Mouse (Mus musculus) liver, embryonic 12.5 days (tissue): ENCODE data around the gene Pkn3. TPM values are rescaled to one million over a fixed set of nuclear protein-coding genes. Genes with fewer than 3 reads are reported as not detected.
"Not testable (repeated sequence)": the region's sequence is repeated elsewhere in the genome, so short reads cannot be mapped to it uniquely, and the experiment has no call there.

ENCODE experiments used
- ATAC-seq: fragments of 200-750 bp; cut with Nextera tagmentation; 2 replicates; pipeline ENCODE4 v1.8.0; 2017; ENCODE audit warnings: moderate number of reproducible peaks, mild to moderate bottlenecking, moderate library complexity
- H3K27ac ChIP-seq: fragments of 300-500 bp; sonication (generic); 2 replicates; pipeline ENCODE4 v1.5.1; 2016; ENCODE audit warnings: mild to moderate bottlenecking
- H3K27me3 ChIP-seq: fragments of 300-500 bp; sonication (generic); replicated peaks from 2 replicates; pipeline ENCODE4 v1.6.1; 2016; ENCODE audit warnings: mild to moderate bottlenecking, moderate library complexity
- H3K36me3 ChIP-seq: fragments of 300-500 bp; sonication (generic); 2 replicates; pipeline ENCODE4 v1.6.1; 2016; ENCODE audit warnings: mild to moderate bottlenecking, moderate library complexity
- H3K4me1 ChIP-seq: fragments of 300-500 bp; sonication (generic); 2 replicates; pipeline ENCODE4 v1.6.1; 2016
- H3K4me2 ChIP-seq: fragments of 300-500 bp; sonication (generic); 2 replicates; pipeline ENCODE4 v1.6.1; 2016; ENCODE audit warnings: mild to moderate bottlenecking, moderate library complexity
- H3K4me3 ChIP-seq: fragments of 300-500 bp; sonication (generic); 2 replicates; pipeline ENCODE4 v1.5.1; 2016; ENCODE audit warnings: mild to moderate bottlenecking, moderate library complexity
- H3K9ac ChIP-seq: fragments of 300-500 bp; sonication (generic); 2 replicates; pipeline ENCODE4 v1.6.1; 2016; ENCODE audit warnings: mild to moderate bottlenecking, moderate library complexity
- H3K9me3 ChIP-seq: fragments of 300-500 bp; sonication (generic); replicated peaks from 2 replicates; pipeline ENCODE4 v1.6.1; 2016; ENCODE audit warnings: mild to moderate bottlenecking, moderate library complexity
- WGBS: fragments of 180-500 bp; shearing (Covaris S2); methylation state at CpG from one replicate; pipeline ENCODE4 v1.1.7; 2016; ENCODE audit not compliant: insufficient replicate concordance; 5-methylcytosine and 5-hydroxymethylcytosine counted together
- polyA plus RNA-seq: library from polyadenylated mRNA; unstranded; fragments of >200 nt; fragmentation: Nextera tagmentation; extraction: Ambion mirVana; gene quantifications from 2 replicates; pipeline ENCODE4 v1.2.1, GENCODE M21; 2016

Pkn3 gene
- polyA plus RNA-seq, 1 experiment from 2014 or later = 5.1 TPM

- no peaks in the 10 kb centered on the region for H3K9me3 ChIP-seq
- peak overlapping the region; percentile 86 for H3K27ac ChIP-seq
- H3K9ac ChIP-seq = no peak overlapping the region; the same call in 1 of the 2 replicates
- no peak overlapping the region for H3K4me3 ChIP-seq
- H3K27me3 ChIP-seq = no peaks in the 10 kb centered on the region
- WGBS = 29% methylated on average over 3 of the region's 3 CpGs
- peaks cover 26% of the 10 kb centered on the region for H3K4me1 ChIP-seq
- H3K36me3 ChIP-seq = peaks cover 3% of the 10 kb centered on the region; the same call in 1 of the 2 replicates
- no peak for ATAC-seq
- peak overlapping the region; percentile 76 for H3K4me2 ChIP-seq
Observed at GRCm38 (mm10) chr2:30049831-30050230, 27.7 kb upstream of the Pkn3 start.

GRCm38 (mm10) chr2:30051992-30052761, 25.3 kb upstream of the Pkn3 start:
- no peak overlapping the region for H3K4me2 ChIP-seq
- ATAC-seq = no peak
- WGBS = 35% methylated on average over 6 of the region's 6 CpGs

GRCm38 (mm10) chr2:30055310-30055709, 22.2 kb upstream of the Pkn3 start:
- not testable (repeated sequence) for H3K9me3 ChIP-seq, H3K27me3 ChIP-seq, H3K36me3 ChIP-seq, H3K27ac ChIP-seq, H3K4me2 ChIP-seq, H3K9ac ChIP-seq, H3K4me3 ChIP-seq, ATAC-seq
- peaks cover 13% of the 10 kb centered on the region for H3K4me1 ChIP-seq
- 78% methylated on average over 3 of the region's 3 CpGs for WGBS

More at GRCm38 (mm10) chr2:30051992-30052761, 25.3 kb upstream of the Pkn3 start:
- no peaks in the 10 kb centered on the region for H3K36me3 ChIP-seq
- no peaks in the 10 kb centered on the region for H3K9me3 ChIP-seq
- no peak overlapping the region for H3K27ac ChIP-seq
- peaks cover 32% of the 10 kb centered on the region for H3K4me1 ChIP-seq
- no peak overlapping the region for H3K9ac ChIP-seq
- H3K4me3 ChIP-seq = no peak overlapping the region
- no peaks in the 10 kb centered on the region for H3K27me3 ChIP-seq

- WGBS = 71% methylated on average over 3 of the region's 3 CpGs
Observed at GRCm38 (mm10) chr2:30056736-30057135, 20.7 kb upstream of the Pkn3 start.

GRCm38 (mm10) chr2:30057223-30057904, 20.1 kb upstream of the Pkn3 start, which contains the start of gene Set:
Gene Set (plus strand): TSS chr2:30057378.
- H3K27me3 ChIP-seq = no peaks in the 10 kb centered on the region
- H3K9me3 ChIP-seq = no peaks in the 10 kb centered on the region
- H3K9ac ChIP-seq = no peak within 1 kb of the TSS
- H3K4me1 ChIP-seq = peaks cover 29% of the 10 kb centered on the region
- WGBS = 42% methylated on average over 11 of the region's 12 CpGs
- ATAC-seq = peak; percentile 59
- no peaks in the 10 kb centered on the region for H3K36me3 ChIP-seq
- H3K4me3 ChIP-seq = no peak within 1 kb of the TSS
- no peak within 1 kb of the TSS for H3K27ac ChIP-seq
- no peak within 1 kb of the TSS for H3K4me2 ChIP-seq

More at GRCm38 (mm10) chr2:30056736-30057135, 20.7 kb upstream of the Pkn3 start:
- H3K9me3 ChIP-seq = no peaks in the 10 kb centered on the region
- H3K27me3 ChIP-seq = no peaks in the 10 kb centered on the region
- ATAC-seq = no peak
- no peak overlapping the region for H3K9ac ChIP-seq
- H3K27ac ChIP-seq = no peak overlapping the region
- H3K4me3 ChIP-seq = no peak overlapping the region
- no peak overlapping the region for H3K4me2 ChIP-seq
- H3K4me1 ChIP-seq = peaks cover 24% of the 10 kb centered on the region
- no peaks in the 10 kb centered on the region for H3K36me3 ChIP-seq

- WGBS = 64% methylated on average over 5 of the region's 5 CpGs
- Histone ChIP-seq H3K4me3 (no peak overlapping the region), H3K4me2 (no peak overlapping the region), H3K27me3 (no peaks in the 10 kb centered on the region), H3K9me3 (no peaks in the 10 kb centered on the region), H3K4me1 (peaks cover 39% of the 10 kb centered on the region), H3K9ac (no peak overlapping the region), H3K27ac (no peak overlapping the region), H3K36me3 (no peaks in the 10 kb centered on the region; the same call in 1 of the 2 replicates)
- no peak for ATAC-seq
Observed at GRCm38 (mm10) chr2:30058418-30058817, 19.1 kb upstream of the Pkn3 start.

- Histone ChIP-seq H3K4me3 (peak overlapping the region; percentile 76), H3K9me3 (no peaks in the 10 kb centered on the region), H3K4me1 (peaks cover 63% of the 10 kb centered on the region), H3K9ac (peak overlapping the region; percentile 83), H3K4me2 (peak overlapping the region; percentile 97), H3K27ac (peak overlapping the region; percentile 92), H3K27me3 (no peaks in the 10 kb centered on the region), H3K36me3 (no peaks in the 10 kb centered on the region; the same call in 1 of the 2 replicates)
- no peak for ATAC-seq
- 5% methylated on average over 37 of the region's 37 CpGs for WGBS
Observed at GRCm38 (mm10) chr2:30061215-30062166, 16.0 kb upstream of the Pkn3 start.

- peak; percentile 33 for ATAC-seq
- no peaks in the 10 kb centered on the region; the same call in 1 of the 2 replicates for H3K36me3 ChIP-seq
- peak overlapping the region; percentile 76 for H3K4me3 ChIP-seq
- H3K27me3 ChIP-seq = no peaks in the 10 kb centered on the region
- peaks cover 57% of the 10 kb centered on the region for H3K4me1 ChIP-seq
- peak overlapping the region; percentile 83 for H3K9ac ChIP-seq
- H3K9me3 ChIP-seq = no peaks in the 10 kb centered on the region
- H3K27ac ChIP-seq = peak overlapping the region; percentile 92
- WGBS = under 1% methylated on average over 40 of the region's 40 CpGs
- H3K4me2 ChIP-seq = peak overlapping the region; percentile 97
Observed at GRCm38 (mm10) chr2:30062249-30063093, 15.0 kb upstream of the Pkn3 start.

- peak overlapping the region; percentile 76 for H3K4me3 ChIP-seq
- peak overlapping the region; percentile 83 for H3K9ac ChIP-seq
- H3K9me3 ChIP-seq = no peaks in the 10 kb centered on the region
- H3K4me2 ChIP-seq = peak overlapping the region; percentile 97
- no peaks in the 10 kb centered on the region for H3K27me3 ChIP-seq
- 1% methylated on average over 8 of the region's 8 CpGs for WGBS
- ATAC-seq = no peak
- H3K36me3 ChIP-seq = peaks cover 6% of the 10 kb centered on the region
- peaks cover 64% of the 10 kb centered on the region for H3K4me1 ChIP-seq
- H3K27ac ChIP-seq = peak overlapping the region; percentile 92
Observed at GRCm38 (mm10) chr2:30063235-30063634, 14.2 kb upstream of the Pkn3 start.

- no peaks in the 10 kb centered on the region for H3K9me3 ChIP-seq
- H3K4me1 ChIP-seq = peaks cover 69% of the 10 kb centered on the region
- H3K36me3 ChIP-seq = peaks cover 12% of the 10 kb centered on the region
- peak overlapping the region; percentile 83 for H3K9ac ChIP-seq
- ATAC-seq = no peak
- H3K4me2 ChIP-seq = peak overlapping the region; percentile 97
- H3K27ac ChIP-seq = peak overlapping the region; percentile 92
- H3K4me3 ChIP-seq = peak overlapping the region; percentile 76
- no peaks in the 10 kb centered on the region for H3K27me3 ChIP-seq
- WGBS = 2% methylated on average over 3 of the region's 3 CpGs
Observed at GRCm38 (mm10) chr2:30063791-30064190, 13.7 kb upstream of the Pkn3 start.

GRCm38 (mm10) chr2:30064298-30064697, 13.2 kb upstream of the Pkn3 start:
- H3K9me3 ChIP-seq = no peaks in the 10 kb centered on the region
- peak overlapping the region; percentile 83 for H3K9ac ChIP-seq
- no peak for ATAC-seq
- no peaks in the 10 kb centered on the region for H3K27me3 ChIP-seq
- H3K4me1 ChIP-seq = peaks cover 73% of the 10 kb centered on the region
- 8% methylated on average over 3 of the region's 3 CpGs for WGBS
- H3K27ac ChIP-seq = peak overlapping the region; percentile 92
- peak overlapping the region; percentile 97 for H3K4me2 ChIP-seq
- H3K36me3 ChIP-seq = peaks cover 17% of the 10 kb centered on the region
- peak overlapping the region; percentile 76 for H3K4me3 ChIP-seq
